Comparison of ENCODE assay signal across 8 mouse cellular contexts in the genomic region with DNA sequence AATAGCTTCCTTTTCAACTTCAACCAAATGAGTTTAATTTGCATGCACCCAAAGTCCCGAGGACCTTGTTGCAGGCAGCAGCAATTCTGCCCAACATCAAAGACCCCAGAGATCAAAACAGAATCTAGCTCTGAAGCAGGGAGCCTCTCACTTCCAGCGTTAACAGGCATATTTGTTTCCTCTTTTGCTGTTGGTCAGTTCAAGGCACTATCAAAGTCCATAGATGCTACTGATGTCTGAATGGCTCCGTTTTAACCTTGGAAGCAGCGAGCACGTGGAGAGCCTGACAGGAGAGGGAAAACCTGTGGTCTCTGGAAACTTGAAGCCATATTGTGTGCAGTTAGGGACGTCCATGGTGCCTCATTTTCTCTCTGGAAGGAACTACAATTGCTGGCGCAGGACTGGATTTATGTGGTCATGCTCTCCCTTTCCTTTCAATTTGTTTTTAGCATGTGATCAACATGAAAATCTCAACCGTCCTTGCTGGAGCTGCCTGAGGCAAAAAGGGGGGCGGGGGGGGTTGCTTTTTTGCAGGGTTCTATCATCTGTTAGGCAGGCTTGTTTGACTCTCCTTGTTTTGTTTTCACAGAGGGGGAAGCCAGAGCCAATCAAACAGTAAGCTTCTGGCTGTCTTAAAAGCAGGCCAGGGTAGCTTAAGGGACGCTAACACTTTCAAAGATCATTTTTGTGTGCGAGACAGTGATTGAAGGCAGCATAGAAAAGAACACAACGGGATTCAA.
A peak's percentile ranks its signal among the peaks of the same experiment; 100 is the strongest.
DNase-seq lines count a peak whose midpoint lies in the region; ATAC-seq lines count a peak whose summit lies in the region.

No protein-coding gene starts in this region.

- H3K4me2 ChIP-seq in lung, embryonic 16.5 days (ENCODE audit: low read depth, low read length): peak overlapping the region; percentile 12
- peak overlapping the region; percentile 37 for H3K4me2 ChIP-seq in limb, embryonic 13.5 days (replicated peaks)
- peak overlapping the region; percentile 35 for H3K4me2 ChIP-seq in stomach, embryonic 15.5 days

- 39% methylated on average over 12 of the region's 12 CpGs for WGBS in lung, embryonic 16.5 days
- WGBS in forebrain, embryonic 10.5 days: 24% methylated on average over 12 of the region's 12 CpGs
- 15% methylated on average over 12 of the region's 12 CpGs for WGBS in limb, embryonic 13.5 days
- WGBS in stomach, embryonic 15.5 days: 29% methylated on average over 12 of the region's 12 CpGs

- no peak for DNase-seq in lung, postnatal 25 days (ENCODE audit: low spot score)
- peak; percentile 33 for DNase-seq in forebrain, embryonic 10.5 days (ENCODE audit: extremely low spot score, low spot score)
- no peak for DNase-seq in heart, postnatal 4 days
- no peak for DNase-seq in adrenal gland, postnatal 10 days
- no peak for DNase-seq in layer of hippocampus, postnatal 10 days (ENCODE audit: low spot score in 2 of 2)

- H3K9ac ChIP-seq in lung, embryonic 16.5 days (ENCODE audit: low read length): no peak overlapping the region
- H3K9ac ChIP-seq in limb, embryonic 13.5 days: no peak overlapping the region
- no peak overlapping the region for H3K9ac ChIP-seq in stomach, embryonic 15.5 days

- H3K27ac ChIP-seq in lung, embryonic 16.5 days (ENCODE audit: low read length): no peak overlapping the region
- peak overlapping the region; percentile 73; the same call in 1 of the 2 replicates for H3K27ac ChIP-seq in forebrain, embryonic 10.5 days
- no peak overlapping the region for H3K27ac ChIP-seq in limb, embryonic 13.5 days
- H3K27ac ChIP-seq in stomach, embryonic 15.5 days: no peak overlapping the region

- H3K9me3 ChIP-seq in lung, embryonic 16.5 days (ENCODE audit: control insufficient read depth, low read length): no peaks in the 10 kb centered on the region
- no peaks in the 10 kb centered on the region for H3K9me3 ChIP-seq in forebrain, embryonic 10.5 days
- H3K9me3 ChIP-seq in limb, embryonic 13.5 days: no peaks in the 10 kb centered on the region
- H3K9me3 ChIP-seq in stomach, embryonic 15.5 days: no peaks in the 10 kb centered on the region

- no peaks in the 10 kb centered on the region for H3K27me3 ChIP-seq in lung, embryonic 16.5 days (ENCODE audit: control insufficient read depth, insufficient read depth, low read depth, low read length)
- no peaks in the 10 kb centered on the region for H3K27me3 ChIP-seq in forebrain, embryonic 10.5 days (ENCODE audit: poor library complexity, severe bottlenecking)
- no peaks in the 10 kb centered on the region for H3K27me3 ChIP-seq in limb, embryonic 13.5 days
- H3K27me3 ChIP-seq in stomach, embryonic 15.5 days (replicated peaks): no peaks in the 10 kb centered on the region

- no peaks in the 10 kb centered on the region for H3K4me1 ChIP-seq in lung, embryonic 16.5 days (replicated peaks; ENCODE audit: control insufficient read depth, insufficient read depth, low read length)
- peaks cover 18% of the 10 kb centered on the region for H3K4me1 ChIP-seq in forebrain, embryonic 10.5 days
- peaks cover 26% of the 10 kb centered on the region for H3K4me1 ChIP-seq in limb, embryonic 13.5 days
- H3K4me1 ChIP-seq in stomach, embryonic 15.5 days: no peaks in the 10 kb centered on the region; the same call in 1 of the 2 replicates

- H3K4me3 ChIP-seq in lung, embryonic 16.5 days (ENCODE audit: low read length): no peak overlapping the region
- H3K4me3 ChIP-seq in forebrain, embryonic 10.5 days: peak overlapping the region; percentile 32
- H3K4me3 ChIP-seq in limb, embryonic 13.5 days: no peak overlapping the region
- no peak overlapping the region for H3K4me3 ChIP-seq in stomach, embryonic 15.5 days (replicated peaks)

- no peak for ATAC-seq in lung, embryonic 16.5 days (ENCODE audit: low read depth)
- ATAC-seq in limb, embryonic 13.5 days (ENCODE audit: low FRiP score, low read depth): no peak; the same call in 1 of the 2 replicates
- ATAC-seq in stomach, embryonic 15.5 days (ENCODE audit: insufficient read depth, low FRiP score, low read depth): no peak

- no peaks in the 10 kb centered on the region for H3K36me3 ChIP-seq in lung, embryonic 16.5 days (ENCODE audit: control insufficient read depth, insufficient read depth, low read length)
- H3K36me3 ChIP-seq in forebrain, embryonic 10.5 days (replicated peaks): no peaks in the 10 kb centered on the region
- H3K36me3 ChIP-seq in limb, embryonic 13.5 days: no peaks in the 10 kb centered on the region
- no peaks in the 10 kb centered on the region for H3K36me3 ChIP-seq in stomach, embryonic 15.5 days
